Mouse (Mus musculus) liver, adult 2 months (tissue): ENCODE data around the gene Zc3h13.

Experiments used
- CTCF ChIP-seq: fragments of 200-500 bp; IDR thresholded peaks from 2 replicates; pipeline ENCODE4 v1.5.1; 2011; ENCODE audit warnings: low read depth, low read length, control low read depth
- POLR2A ChIP-seq: fragments of 200-500 bp; IDR thresholded peaks from 2 replicates; pipeline ENCODE4 v1.6.1; 2011; ENCODE audit warnings: low read length, control low read depth; ENCODE audit not compliant: insufficient read depth; ENCODE audit errors: extremely low read depth

- no peak for TF ChIP-seq CTCF
- TF ChIP-seq POLR2A = no peak
Measured at GRCm38 (mm10) chr14:75369880-75370279, 85.7 kb downstream of the Zc3h13 start.
